Mouse (Mus musculus): ENCODE data around the gene Slc2a3. TPM values are rescaled to one million over a fixed set of nuclear protein-coding genes. Genes with fewer than 3 reads are reported as not detected.

The Slc2a3 gene
- 4.8 and 7.9 TPM in 2 replicates for total RNA-seq (2021)
- long read RNA-seq, transcript Slc2a3-201 (10 exons, 3,959 nt) = major isoform, 17 of 22 reads
- long read RNA-seq, partial matches to known transcripts = 2 of 22 reads
- long read RNA-seq, other reads (novel, unspliced or antisense) = 3 of 22 reads

GRCm38 (mm10) chr6:122801301-122801800 is at the start of gene Slc2a3:
Gene Slc2a3, minus strand, starts transcription at chr6:122801640.
- peak; percentile 66 for DNase-seq

GRCm38 (mm10) chr6:122843759-122844158 is 42.3 kb upstream of the Slc2a3 start:
- DNase-seq = no peak

GRCm38 (mm10) chr6:122837539-122837938 is 36.1 kb upstream of the Slc2a3 start:
- no peak for DNase-seq

GRCm38 (mm10) chr6:122836974-122837373 is 35.5 kb upstream of the Slc2a3 start:
- no peak for DNase-seq

- DNase-seq = peak; percentile 46
Observed at GRCm38 (mm10) chr6:122834365-122834764, 32.9 kb upstream of the Slc2a3 start.

- DNase-seq = no peak
Observed at GRCm38 (mm10) chr6:122832880-122833279, 31.4 kb upstream of the Slc2a3 start.

GRCm38 (mm10) chr6:122828086-122828485 is 26.6 kb upstream of the Slc2a3 start:
- DNase-seq = peak; percentile 35

- peak; percentile 64 for DNase-seq
Observed at GRCm38 (mm10) chr6:122825923-122826742, 24.7 kb upstream of the Slc2a3 start.

- DNase-seq = no peak
Observed at GRCm38 (mm10) chr6:122825166-122825565, 23.7 kb upstream of the Slc2a3 start.

- no peak for DNase-seq
Observed at GRCm38 (mm10) chr6:122824086-122824485, 22.6 kb upstream of the Slc2a3 start.

GRCm38 (mm10) chr6:122821822-122822221 is 20.4 kb upstream of the Slc2a3 start:
- DNase-seq = no peak

- DNase-seq = no peak
Observed at GRCm38 (mm10) chr6:122820799-122821650, 19.6 kb upstream of the Slc2a3 start.

- DNase-seq = peak; percentile 24
Observed at GRCm38 (mm10) chr6:122820071-122820798, 18.8 kb upstream of the Slc2a3 start.

GRCm38 (mm10) chr6:122819306-122820070 is 18.0 kb upstream of the Slc2a3 start, which contains the start of gene Foxj2:
Gene Foxj2, plus strand, starts transcription at chr6:122819914.
- peak; percentile 86 for DNase-seq

GRCm38 (mm10) chr6:122813640-122814039 is 12.2 kb upstream of the Slc2a3 start:
- no peak for DNase-seq

GRCm38 (mm10) chr6:122812716-122813115 is 11.3 kb upstream of the Slc2a3 start:
- DNase-seq = no peak

GRCm38 (mm10) chr6:122811771-122812600 is 10.5 kb upstream of the Slc2a3 start:
- DNase-seq = no peak

GRCm38 (mm10) chr6:122811280-122811652 is 9.8 kb upstream of the Slc2a3 start:
- DNase-seq = peak; percentile 96

GRCm38 (mm10) chr6:122810615-122811279 is 9.3 kb upstream of the Slc2a3 start:
- DNase-seq = peak; percentile 95
